Mouse (Mus musculus): Measurements from ENCODE around the gene Dus3l. TPM values are rescaled to one million over a fixed set of nuclear protein-coding genes. Genes with fewer than 3 reads are reported as not detected.

The Dus3l gene
- 10 to 100 TPM; 61.8 to 63.0 TPM for total RNA-seq (2021)
- long read RNA-seq, experiment 1, transcript Dus3l-204 (10 exons, 2,749 nt): minor isoform, 25 of 165 reads
- long read RNA-seq, experiment 1, transcript Dus3l-201 (13 exons, 2,025 nt): major isoform, 54 of 165 reads
- long read RNA-seq, experiment 1, partial matches to known transcripts: 23 of 165 reads
- long read RNA-seq, experiment 1, other reads (novel, unspliced or antisense): 59 of 165 reads
- long read RNA-seq, experiment 2, transcript Dus3l-204 (10 exons, 2,749 nt): minor isoform, 13 of 87 reads
- long read RNA-seq, experiment 2, transcript Dus3l-201 (13 exons, 2,025 nt): major isoform, 34 of 87 reads
- long read RNA-seq, experiment 2, partial matches to known transcripts: 12 of 87 reads
- long read RNA-seq, experiment 2, other reads (novel, unspliced or antisense): 28 of 87 reads

DNA sequence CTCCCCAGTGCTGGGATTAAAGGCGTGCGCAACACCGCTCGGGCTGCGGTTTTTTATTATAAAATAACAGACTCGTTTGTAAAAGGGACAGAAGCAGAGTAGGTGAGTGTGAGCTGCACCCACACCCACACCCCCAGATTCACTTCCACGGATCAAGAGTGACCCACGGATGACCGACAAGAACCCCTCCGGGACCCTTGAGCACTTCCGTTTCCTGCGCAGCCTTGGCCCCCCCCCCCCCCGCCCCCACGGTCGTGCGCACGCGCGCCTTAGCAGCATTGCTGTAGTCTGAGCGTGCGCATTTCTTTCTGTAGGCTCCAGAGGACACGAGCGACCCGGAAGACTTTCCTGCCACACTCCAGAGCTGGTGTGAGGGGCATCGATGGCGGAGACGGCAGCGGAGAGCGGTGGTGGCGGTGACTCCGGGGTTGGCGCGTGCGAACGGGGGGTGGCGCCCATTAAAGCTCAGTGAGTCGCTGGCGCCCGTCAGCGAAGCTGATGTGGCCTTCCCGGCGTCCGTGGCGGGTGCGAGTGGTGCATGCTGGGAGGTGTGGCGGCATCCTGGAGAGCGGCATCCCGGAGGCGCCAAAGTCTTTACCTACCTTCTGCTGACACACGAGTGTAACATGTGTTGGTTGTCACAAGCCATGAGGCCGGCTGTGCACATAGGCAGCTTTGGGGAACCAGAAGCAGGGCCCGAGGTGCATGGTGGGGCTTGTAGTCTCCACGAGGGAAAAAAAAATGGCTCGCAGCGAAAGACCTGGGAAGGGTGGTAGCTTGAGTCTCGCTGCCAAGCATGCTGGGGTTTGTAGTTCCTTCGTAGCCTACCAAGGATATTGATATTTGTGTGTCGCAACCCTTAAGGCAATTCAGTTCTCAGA is at the start of gene Dus3l:
TSS of gene Dus3l (plus strand) at position 284 of the 881 bp plus-strand sequence.
- DNase-seq (ENCODE audit: low spot score in 2 of 2): peak; percentile 74 to 89

DNA sequence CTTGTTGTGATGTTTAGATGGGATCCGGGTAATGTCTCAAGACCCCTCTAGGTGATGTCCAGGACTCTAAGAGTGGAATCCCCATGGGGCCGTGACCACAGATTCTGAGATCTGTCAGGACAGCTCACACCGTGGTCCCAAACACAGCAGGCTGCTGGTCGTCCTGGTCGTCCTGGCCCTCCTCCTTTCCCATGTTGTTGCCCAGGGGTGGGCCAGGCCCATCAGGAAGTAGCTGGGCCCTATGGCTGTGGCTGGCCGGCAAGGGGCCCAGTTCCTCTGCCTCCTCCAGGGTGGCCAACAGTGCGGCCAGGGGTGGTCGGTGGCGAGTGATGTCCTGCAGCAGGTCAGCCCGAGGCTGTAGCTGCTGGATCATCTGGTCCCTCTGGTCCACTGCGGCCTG is 49.2 kb upstream of the Dus3l start:
- no peak for DNase-seq (ENCODE audit: low spot score in 2 of 2)

DNA sequence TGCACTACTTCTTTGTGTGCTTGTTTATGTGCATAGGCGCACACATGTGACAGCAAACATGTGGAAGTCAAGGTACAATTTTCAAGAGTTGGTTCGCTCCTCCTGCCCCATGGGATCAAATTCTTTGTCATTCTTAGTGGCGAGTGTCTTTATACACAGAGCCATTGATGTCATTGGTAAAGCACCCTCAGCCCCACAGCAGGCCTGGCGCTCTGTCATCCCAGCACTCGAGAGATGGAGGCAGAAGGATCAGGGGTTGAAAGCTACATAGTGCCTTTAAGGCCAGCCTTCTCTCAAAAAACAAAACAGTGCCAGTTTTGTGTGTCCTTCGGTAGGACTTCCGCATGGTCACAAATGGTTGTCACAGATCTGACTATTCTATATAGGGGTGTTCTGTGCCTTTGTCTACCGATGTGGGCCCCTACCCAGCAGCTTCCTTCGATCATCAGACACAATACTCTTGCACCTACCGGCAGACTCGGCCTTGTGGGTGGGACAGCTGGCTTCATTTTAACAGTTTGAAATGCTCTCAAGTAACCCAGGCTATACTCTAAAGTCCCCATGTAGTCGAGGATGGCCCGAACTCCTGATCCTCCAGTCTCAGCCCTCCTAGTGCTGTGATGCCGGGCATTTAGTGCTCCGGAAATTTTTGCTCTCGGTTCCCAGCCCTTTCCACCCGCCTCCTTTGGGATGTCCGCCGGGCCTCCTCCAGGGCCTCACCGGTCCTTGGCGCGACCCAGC is 48.5 kb upstream of the Dus3l start:
- no peak for DNase-seq (ENCODE audit: low spot score in 2 of 2)

DNA sequence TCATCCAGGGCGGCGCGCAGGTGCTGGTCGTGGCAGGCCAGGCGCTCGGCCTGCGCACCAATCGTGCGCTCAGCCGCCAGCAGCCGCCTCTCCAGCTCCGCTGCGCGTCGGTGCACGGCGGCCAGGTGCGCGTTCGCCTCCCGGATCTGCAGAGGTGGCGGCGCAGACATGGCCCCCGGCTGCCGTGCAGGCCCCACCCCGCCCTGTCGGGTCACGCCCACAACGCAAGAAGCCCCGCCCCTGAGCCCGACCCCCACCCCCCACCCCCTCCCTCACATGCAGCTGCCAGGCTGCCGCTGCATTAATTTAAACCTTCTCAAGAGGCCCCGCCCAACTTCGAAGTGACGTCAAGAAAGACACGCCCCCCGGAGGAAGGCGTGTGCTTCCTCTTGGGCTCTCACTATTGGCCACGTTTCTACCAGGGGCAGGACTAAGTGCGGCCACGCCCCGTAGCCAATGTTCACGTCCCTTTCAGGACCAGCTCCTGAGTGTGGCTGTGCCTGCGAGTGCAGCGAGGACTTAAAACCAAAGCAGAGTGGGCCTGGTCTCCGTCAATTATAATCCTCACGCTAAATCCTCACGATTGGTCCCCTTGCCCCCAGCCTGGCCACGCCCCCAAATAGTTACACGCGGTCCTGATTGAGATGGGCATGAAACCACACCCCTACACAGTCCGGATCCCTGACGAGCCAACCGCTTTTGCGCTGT is 47.7 kb upstream of the Dus3l start:
- DNase-seq (ENCODE audit: low spot score in 2 of 2): peak; percentile 94 to 97

DNA sequence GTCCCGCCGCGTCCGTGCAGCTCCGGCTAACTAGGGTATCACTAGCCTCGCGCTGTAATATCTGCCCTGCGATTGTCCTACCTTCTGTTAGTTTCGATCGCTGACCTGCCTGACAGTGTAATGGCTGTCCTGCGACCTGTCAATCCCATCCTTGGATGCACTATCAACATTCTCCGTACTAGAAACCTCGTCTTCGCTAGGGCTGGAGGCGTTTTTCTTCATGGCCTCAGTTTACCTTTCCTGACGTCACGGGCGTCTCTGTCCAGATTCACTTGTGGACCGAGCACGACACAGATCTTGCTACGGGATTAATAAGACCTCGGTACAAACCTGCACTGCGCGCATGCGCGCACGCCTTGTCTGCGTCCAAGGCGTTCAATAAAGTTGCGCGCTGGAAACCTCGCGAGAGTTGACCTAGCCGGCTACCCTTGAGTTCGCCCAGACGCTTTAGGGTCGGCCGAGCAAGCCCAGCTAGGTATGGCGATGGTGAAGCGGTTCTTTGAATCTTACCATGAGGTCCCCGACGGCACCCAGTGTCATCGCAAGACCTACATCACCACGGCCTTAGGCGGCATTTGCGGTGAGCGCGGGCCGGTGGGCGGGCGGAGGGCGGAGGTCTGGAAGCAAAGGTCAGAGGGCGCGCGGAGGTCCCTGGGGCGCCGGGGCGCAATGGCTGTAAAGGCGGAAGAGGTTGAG is 47.0 kb upstream of the Dus3l start, which contains the start of the genes Ndufa11 and Vmac:
TSS of gene Ndufa11 (plus strand) at position 405 of the 696 bp plus-strand sequence.
TSS of gene Vmac (minus strand) at position 660 of the 696 bp plus-strand sequence.
- DNase-seq (ENCODE audit: low spot score in 2 of 2): peak; percentile 92 to 94

DNA sequence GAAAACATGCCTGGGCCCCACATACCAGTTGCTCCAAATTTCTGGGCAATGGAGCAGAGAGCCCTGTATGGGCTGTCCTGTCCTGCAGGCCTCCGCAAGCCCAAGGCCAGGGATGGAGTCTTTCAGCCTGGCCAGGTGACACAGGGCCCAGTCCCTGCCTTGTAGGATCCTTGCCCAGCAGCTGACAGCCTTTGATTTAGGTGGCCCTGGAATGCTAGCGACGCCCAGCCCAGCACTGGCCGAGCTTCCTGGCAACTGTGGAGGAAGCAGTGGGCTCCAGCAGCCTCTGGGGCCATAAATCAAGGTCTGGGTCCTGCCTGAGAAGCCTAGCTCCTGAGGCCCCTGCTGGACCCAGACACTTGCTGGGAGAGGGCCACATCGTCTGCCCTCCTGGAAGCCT is 42.1 kb upstream of the Dus3l start:
- no peak for DNase-seq (ENCODE audit: low spot score in 2 of 2)

DNA sequence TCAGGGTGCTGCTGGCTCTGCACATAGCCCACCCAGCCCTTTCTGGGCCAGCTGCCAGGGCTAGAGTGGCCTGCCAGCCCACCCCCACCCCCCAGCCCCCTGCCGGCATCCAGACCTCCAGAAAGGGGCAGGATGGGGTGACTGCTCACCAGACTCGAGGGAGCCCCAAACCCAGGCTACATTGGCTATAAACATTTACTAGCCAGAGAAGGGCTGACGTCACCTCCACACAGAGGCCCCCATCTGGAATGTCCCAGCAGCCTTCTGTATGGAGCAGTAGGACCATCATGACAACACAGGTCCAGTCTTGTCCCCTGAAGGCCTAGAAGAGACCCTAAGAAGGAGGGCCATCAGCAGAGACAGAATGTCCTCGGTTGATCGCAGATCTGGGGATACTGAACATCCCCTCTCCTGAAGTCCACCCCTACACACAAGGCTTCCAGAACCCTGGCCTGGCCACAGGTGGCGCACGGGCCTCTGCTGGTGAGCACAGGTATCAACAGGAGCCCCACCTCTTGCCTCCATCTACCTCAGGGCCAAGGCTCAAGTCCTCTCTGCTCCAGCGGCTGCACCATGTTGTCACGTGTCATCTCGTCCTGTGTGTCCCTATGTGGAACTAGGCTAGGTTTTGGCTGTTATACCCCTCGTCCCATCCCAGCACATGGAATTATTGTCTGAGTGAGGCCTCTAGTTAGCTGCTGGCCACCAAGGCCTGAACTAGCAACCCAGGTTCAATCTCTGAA is 41.0 kb upstream of the Dus3l start:
- DNase-seq (ENCODE audit: low spot score in 2 of 2): no peak

DNA sequence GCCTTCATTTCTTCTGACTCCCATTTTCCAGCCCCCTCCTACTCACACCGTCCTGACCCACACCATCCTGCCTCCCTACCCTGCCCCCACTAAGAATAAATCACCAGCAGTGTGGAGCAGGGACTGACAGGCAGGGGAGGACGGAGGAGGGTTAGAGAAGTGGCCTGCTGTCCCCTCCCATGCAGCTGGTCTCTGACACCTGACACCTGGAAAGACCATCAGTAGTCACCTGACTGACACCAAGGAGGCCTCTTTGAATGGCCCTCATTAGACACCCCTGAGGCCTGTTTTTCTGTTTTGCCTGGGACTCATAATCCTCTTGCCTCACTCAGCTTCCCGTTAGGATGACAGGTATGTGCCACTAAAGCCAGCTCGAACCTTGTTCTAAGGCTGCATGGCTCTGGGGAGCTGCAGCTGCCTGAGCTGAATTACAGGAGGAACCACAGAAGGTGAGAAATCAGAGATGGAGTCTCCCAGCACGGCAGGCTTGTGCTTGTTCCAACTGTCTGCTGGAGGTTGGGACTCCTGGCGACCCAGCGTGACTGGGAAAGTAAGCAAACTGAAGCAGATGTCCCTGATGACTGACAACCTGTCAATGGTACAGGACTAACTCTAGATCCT is 37.4 kb upstream of the Dus3l start:
- no peak for DNase-seq (ENCODE audit: low spot score in 2 of 2)

DNA sequence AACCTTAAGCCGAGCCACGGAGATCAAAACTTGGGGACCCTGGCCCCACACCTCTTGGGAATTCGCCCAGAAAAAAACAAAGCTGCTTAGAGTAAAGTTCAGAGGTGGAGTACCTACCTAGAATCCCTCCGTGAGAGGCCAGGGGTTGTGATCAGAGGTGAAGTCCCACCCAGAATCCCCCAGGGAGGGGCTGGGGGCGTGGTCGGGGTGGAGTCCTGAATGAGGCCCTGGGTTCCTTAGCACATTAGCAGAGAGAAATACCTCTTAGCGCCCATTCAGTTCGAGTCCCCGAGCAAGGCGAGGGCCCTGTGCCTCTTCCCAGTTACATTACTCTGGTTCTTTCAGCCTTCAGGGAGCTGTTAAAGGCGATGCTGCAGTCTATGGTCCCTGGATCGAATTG is 36.9 kb upstream of the Dus3l start:
- no peak for DNase-seq (ENCODE audit: low spot score in 2 of 2)

DNA sequence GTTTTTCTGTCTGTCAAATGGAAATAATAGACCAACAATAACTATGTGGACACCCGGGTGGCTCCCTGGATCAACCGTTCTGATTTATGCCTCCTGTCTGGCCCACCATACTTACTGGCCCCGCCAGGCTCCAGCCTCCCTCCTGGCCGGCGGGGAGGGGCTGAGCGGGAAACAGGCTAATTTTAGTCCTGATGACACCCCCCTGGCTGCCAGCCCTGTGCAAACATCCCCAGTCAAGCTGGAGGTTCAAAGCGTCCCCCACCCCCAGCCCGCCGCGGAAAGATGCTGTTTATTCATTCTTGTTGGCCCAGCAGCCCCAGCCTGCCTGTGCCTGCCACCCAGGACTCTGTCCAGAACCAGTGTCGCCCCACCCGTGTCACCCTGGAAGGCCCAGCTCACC is 36.4 kb upstream of the Dus3l start:
- DNase-seq (ENCODE audit: low spot score in 2 of 2): no peak

DNA sequence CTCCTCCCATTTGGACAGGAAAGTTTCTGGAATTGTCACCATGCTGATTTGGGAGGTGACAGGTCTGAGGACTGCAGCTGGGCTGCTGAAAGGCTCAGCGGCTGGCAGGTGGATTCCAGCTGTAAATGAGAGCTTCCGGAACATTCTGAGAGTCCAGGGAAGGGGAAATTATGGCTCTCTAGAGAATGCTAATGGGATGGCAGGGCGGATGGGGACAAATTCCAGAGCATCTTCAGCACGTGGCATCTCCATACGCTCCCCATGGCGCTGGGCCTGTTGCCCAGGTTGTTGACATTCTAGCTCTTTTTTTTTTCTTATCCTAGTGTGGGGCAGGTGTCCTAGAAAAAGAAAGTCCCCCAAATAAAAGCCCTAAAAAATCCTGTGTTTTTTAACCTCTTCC is 35.4 kb upstream of the Dus3l start:
- no peak for DNase-seq (ENCODE audit: low spot score in 2 of 2)

DNA sequence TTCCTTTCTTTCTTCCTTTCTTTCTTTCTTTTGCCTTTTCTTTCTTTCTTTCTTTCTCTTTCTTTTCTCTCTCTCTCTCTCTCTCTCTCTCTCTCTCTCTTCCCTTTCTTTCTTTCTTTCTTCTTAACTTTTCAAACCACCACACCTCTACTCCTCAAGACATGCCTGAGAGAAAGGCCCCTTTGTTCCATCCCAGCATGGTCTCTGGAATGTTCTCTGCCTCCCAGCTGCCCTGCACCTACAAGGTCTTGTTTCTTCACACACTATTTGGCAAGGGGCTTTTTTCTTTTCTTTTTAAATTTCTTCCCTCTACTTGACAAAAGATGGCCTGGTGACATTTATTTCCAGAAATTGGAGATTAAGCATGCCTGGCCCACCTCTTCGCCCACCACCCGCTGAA is 34.9 kb upstream of the Dus3l start:
- no peak for DNase-seq (ENCODE audit: low spot score in 2 of 2)

DNA sequence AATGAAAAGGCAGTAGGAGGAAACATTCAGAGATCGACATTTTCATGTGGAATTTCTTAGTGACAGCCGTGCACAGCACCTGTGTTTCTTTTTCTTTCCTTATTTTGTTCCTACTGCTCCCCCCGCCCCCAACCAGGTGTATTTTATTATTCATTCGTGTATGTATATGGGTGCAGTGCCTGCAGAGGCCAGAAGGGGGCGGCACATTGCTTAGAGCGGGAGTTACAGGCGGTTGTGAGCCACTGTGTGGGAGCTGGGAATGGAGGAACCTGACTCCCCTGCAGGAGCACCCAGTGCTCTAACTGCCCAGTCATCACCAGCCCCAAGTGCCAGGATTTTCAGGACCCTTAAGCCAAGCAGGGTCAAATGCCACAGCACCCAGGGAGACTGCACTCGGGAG is 28.0 kb upstream of the Dus3l start:
- no peak for DNase-seq (ENCODE audit: low spot score in 2 of 2)

DNA sequence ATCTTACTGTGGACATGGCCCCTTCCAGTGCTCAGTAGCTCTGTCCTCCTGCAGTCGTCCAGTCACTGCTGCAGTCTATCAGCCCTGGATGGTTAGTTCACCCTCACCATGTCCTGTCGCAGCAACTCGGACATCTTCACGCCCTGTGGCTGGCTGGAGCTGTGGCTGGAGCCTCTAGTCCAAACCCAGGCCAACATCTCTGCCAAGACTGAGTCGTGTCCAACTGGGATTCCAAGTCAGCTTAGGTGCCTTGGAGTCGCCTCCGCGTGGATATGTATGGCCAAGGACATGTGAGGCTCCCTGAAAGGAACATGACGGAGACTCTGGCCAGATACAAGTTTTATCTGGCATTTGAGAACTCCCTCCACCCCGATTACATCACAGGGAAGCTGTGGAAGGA is 26.3 kb upstream of the Dus3l start:
- DNase-seq (ENCODE audit: low spot score in 2 of 2): no peak

DNA sequence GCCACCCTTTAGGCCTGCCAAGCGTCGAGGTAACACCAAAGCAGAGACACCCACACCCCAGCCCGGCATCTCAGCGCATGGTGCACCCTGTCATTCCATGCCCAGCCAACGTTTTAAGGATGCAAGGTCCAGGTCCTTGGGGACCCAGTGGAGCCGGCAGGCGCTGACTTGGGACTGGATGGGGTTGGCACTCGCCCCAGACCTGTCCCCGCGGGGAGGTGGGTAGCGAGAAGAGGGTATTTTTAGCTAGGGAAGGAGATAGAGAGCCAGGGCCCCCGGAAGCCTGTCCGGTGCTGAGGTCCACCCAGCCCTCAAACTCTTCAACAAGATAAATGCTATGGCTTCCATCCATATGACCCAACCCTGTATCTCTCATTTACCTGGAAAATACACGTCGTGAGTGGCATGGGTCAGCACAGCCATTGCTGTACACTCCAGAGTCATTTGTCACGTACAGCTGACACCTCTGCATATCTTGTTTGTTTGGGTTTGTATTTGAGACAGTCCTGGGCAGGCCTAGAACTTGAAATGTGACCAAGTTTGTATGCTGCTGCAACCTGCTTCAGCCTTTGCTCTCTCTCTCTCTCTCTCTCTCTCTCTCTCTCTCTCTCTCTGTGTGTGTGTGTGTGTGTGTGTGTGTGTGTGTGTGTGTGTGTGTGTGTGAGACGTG is 24.3 kb upstream of the Dus3l start:
- DNase-seq (ENCODE audit: low spot score in 2 of 2): no peak

DNA sequence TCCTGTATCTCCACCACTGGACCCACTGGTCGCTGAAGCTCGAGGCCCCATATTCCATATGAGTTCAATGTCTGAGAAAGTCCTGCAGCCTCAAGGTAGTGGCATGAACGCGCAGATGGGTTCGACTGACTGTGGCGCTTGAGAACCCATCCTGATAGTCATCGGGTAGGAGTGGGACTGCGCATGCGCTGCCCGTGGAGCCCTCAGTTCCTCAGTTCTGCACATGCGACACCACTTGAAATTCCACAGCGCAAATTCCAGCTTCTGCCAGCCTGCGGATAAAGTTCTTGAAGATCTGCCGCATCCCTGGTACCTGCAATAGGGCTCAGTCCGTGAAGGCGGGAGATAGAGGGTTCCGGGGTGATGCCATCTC is 23.8 kb upstream of the Dus3l start:
- no peak for DNase-seq (ENCODE audit: low spot score in 2 of 2)

DNA sequence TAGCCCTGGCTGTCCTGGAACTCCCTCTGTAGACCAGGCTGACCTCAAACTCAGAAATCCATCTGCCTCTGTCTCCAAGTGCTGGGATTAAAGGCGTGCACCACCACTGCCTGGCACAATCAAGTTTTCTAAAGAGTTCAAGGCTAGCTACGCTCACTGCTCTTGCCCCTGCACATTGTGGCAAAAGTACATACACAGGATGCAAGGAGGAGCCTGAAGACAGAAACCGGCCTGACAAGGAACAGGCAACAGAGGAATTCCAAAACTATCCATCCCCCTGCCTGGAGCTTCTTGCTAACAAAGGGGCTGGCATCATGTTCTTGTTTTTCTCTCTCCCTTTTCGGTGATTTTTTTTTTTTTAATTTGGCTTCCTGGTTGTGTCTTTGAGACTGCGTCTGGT is 20.4 kb upstream of the Dus3l start:
- no peak for DNase-seq (ENCODE audit: low spot score in 2 of 2)

DNA sequence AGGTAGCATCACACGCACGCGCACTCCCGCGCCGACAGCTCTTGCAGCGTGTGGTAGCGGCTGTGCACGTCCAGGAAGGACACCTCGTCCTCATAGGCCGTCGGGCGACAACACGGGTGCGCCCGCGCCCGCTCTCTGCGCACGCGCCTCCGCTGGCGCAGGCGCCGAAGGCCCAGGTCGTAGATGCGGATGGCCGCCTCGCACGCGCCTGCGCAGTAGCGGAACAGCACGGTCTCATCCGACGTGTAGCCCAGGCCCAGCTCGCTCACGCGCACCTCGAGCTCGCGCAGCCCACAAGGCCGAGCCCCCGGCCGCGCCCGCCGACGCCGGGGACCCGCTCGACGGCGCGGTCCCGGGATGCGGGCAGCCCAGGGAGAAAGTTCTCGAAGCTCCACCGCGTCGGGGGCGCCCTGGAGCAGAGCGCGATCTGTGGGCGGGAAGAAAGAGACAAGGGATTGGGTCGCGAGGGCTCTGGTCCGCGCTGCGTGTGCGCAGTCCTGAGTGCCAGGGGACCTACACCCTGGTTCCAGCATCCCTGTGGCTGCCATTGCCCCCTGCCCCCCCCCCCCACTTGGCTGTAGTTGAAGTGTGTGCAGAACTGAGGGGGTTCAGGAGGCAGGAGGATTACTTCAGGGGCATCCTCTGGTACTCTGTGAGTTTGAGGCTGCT is 13.0 kb upstream of the Dus3l start:
- no peak for DNase-seq (ENCODE audit: low spot score in 2 of 2)
